Mouse (Mus musculus): ENCODE results near the gene Ccdc6.

Ccdc6 gene

DNA sequence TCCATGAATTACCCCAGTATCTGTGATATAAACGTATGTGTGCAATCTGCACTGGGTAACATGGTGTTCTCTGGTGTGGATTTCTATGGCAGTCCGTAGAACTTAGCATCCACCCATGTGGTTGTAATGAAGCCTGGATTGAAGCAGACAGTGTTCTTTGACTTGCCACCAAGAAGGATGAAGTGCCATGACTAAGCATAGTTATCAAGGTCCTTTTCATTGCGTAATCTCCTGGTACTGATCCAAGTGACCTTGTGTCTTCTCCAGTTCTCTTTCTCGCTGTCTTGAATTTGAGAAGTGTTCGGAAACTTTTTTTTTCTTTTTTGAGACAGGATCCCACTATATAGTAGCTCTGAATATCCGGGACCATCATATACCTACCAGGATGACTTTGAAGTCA is 127.7 kb downstream of the Ccdc6 start:
- no peak for DNase-seq

DNA sequence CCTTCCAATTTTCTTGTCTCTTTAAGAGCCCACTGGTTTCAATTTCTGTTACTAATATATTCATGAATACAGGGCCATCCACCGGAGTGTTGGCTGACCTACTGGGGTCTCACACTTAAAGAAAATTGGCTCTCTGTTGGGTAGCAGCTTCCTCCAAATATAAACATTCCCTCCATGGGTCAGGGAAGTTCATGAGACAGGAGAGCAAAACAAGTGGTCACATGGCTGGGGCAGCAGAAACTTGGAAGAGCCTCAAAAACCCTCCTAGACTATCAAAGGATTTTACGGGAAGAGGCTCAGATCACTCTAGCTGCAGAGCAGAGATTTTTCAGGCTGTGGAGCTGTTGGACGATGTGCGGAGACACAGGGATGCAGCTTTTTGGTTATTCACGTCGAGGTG is 128.8 kb downstream of the Ccdc6 start:
- no peak for DNase-seq

DNA sequence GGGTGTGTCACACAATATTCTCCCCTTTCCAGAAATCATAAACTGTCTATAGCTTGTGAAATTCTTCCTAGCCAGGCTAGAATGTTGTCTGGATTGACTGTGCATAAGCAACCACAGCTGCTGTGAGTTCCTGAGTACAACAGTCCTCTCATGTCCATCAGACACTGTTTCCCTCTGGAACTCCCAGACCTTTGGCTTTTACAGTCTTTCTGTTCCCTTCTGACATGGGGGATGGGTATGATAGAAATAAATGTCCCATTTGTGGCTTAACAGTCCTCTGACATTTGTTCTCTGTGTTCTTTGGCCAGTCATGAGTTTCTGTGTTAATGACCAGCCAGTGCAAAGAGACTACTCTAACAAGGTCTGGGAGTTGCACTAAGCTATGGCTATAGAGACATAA is 129.7 kb downstream of the Ccdc6 start:
- DNase-seq, result no peak

DNA sequence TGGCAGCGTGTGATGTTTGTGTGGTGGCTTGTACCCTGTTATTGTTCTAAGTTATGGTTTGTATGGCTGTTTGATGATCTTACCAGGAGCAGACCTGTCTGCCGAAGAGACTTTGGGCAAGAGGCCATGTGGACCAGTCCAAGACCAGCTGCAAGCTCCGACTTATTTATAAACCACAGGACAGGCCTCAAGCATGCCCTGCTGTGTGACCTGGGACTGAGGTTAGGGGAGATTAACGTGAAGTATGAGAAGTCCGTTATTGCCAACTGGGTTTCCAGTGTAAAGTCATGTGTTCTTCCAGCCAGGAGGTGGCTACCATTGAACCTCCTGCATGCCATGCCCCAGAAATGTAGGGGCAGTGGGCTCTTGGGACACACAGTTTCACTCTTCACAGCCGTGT is 133.4 kb downstream of the Ccdc6 start:
- DNase-seq, result peak in 1 of 2 experiments; percentile 8

DNA sequence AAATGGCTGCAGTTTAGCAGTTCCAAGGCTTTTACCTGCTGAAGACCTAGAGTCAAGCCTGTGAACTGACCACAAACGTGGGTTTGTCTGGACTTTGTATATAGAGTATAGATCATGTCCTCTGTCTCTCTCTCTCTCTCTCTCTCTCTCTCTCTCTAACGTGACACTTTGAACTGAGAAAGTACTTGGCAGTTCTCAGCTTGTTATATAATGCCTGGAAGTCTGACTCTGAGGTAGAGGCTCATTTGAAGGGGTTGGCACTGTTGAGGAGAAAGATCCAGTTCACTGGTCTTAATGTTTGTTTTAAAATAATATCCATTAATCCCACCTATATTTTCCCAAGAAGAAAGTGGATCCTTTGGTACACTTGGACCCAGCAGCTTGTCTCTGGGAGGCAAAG is 141.0 kb downstream of the Ccdc6 start:
- DNase-seq, result no peak

Measured in cerebellum, postnatal 25 days (tissue).